Comparison of ENCODE assay signal across 7 mouse cellular contexts in genomic region chr11:74832503-74833143, GRCm38 (mm10). TPM values are rescaled to one million over a fixed set of nuclear protein-coding genes. Genes with fewer than 3 reads are reported as not detected.
DNase-seq lines count a peak whose midpoint lies in the region; ATAC-seq and TF ChIP-seq lines count a peak whose summit lies in the region.

No protein-coding gene starts in this region.

- peaks cover 81% of the 10 kb centered on the region for H3K4me1 ChIP-seq in G1E (ENCODE audit: insufficient read depth, low read depth, low read length)
- H3K4me1 ChIP-seq in forebrain, embryonic 11.5 days (replicated peaks; ENCODE audit: control insufficient read depth, insufficient read depth, low read length): peaks cover 23% of the 10 kb centered on the region
- H3K4me1 ChIP-seq in hindbrain, embryonic 12.5 days: peaks cover 61% of the 10 kb centered on the region

- intact Hi-C loops in left cerebral cortex, postnatal 36 days (cut with DNase I): loop anchor here (5.0 to 10.0 kb wide), 3 partner anchors 110 to 342 kb away; partner anchors contain the start of genes Ovca2 and Pafah1b1

- H3K4me3 ChIP-seq in G1E (ENCODE audit: low read depth, low read length): peak overlapping the region; percentile 93
- peak overlapping the region; percentile 88 for H3K4me3 ChIP-seq in forebrain, embryonic 11.5 days (ENCODE audit: low read depth, low read length)
- H3K4me3 ChIP-seq in hindbrain, embryonic 12.5 days: peak overlapping the region; percentile 95

- H3K4me2 ChIP-seq in forebrain, embryonic 11.5 days (ENCODE audit: low read depth, low read length, severe bottlenecking): peak overlapping the region; percentile 82
- H3K4me2 ChIP-seq in hindbrain, embryonic 12.5 days (replicated peaks): peak overlapping the region; percentile 81

- H3K9ac ChIP-seq in forebrain, embryonic 11.5 days (ENCODE audit: low read length): peak overlapping the region; percentile 52
- H3K9ac ChIP-seq in hindbrain, embryonic 12.5 days: peak overlapping the region; percentile 69

- peak overlapping the region; percentile 82 for H3K27ac ChIP-seq in forebrain, embryonic 11.5 days (ENCODE audit: low read depth, low read length)
- H3K27ac ChIP-seq in hindbrain, embryonic 12.5 days: peak overlapping the region; percentile 95

- WGBS in forebrain, embryonic 11.5 days: under 1% methylated on average over 26 of the region's 26 CpGs
- under 1% methylated on average over 26 of the region's 26 CpGs for WGBS in hindbrain, embryonic 12.5 days

- peaks cover 56% of the 10 kb centered on the region for H3K36me3 ChIP-seq in G1E (replicated peaks)
- H3K36me3 ChIP-seq in forebrain, embryonic 11.5 days (ENCODE audit: control insufficient read depth, insufficient read depth, low read length): no peaks in the 10 kb centered on the region; the same call in 1 of the 2 replicates
- peaks cover 5% of the 10 kb centered on the region; the same call in 1 of the 2 replicates for H3K36me3 ChIP-seq in hindbrain, embryonic 12.5 days

- TF ChIP-seq POLR2A in brain, embryonic 14.5 days (IDR thresholded peaks at IDR 0.05; ENCODE audit: borderline replicate concordance, extremely low read depth, insufficient read depth, insufficient read length, poor library complexity, severe bottlenecking): no peak

- no peaks in the 10 kb centered on the region for H3K27me3 ChIP-seq in G1E (ENCODE audit: insufficient read depth, low read length)
- H3K27me3 ChIP-seq in forebrain, embryonic 11.5 days (ENCODE audit: control insufficient read depth, insufficient read depth, low read length): no peaks in the 10 kb centered on the region
- no peaks in the 10 kb centered on the region for H3K27me3 ChIP-seq in hindbrain, embryonic 12.5 days

- TF ChIP-seq CTCF in G1E (IDR thresholded peaks at IDR 0.05; ENCODE audit: low read depth, low read length): no peak
- no peak for TF ChIP-seq CTCF in brain, embryonic 14.5 days (IDR thresholded peaks at IDR 0.05; ENCODE audit: borderline replicate concordance, extremely low read depth, insufficient read depth, insufficient read length)

- ATAC-seq in G1E (ENCODE audit: extremely low read depth, insufficient number of reproducible peaks, low FRiP score, poor library complexity, severe bottlenecking): no peak
- ATAC-seq in forebrain, embryonic 11.5 days (replicated peaks; ENCODE audit: low FRiP score): no peak; the same call in 1 of the 2 replicates
- no peak for ATAC-seq in hindbrain, embryonic 12.5 days (ENCODE audit: low FRiP score)
- ATAC-seq in megakaryocyte-erythroid progenitor cell, adult 5-6 weeks (replicated peaks; ENCODE audit: low FRiP score, low TSS enrichment, poor library complexity, severe bottlenecking): 0 out of 2 replicates have a peak, but pooled peaks have one; percentile 4

- no peaks in the 10 kb centered on the region for H3K9me3 ChIP-seq in G1E (replicated peaks)
- H3K9me3 ChIP-seq in forebrain, embryonic 11.5 days (ENCODE audit: control insufficient read depth, low read length): no peaks in the 10 kb centered on the region
- no peaks in the 10 kb centered on the region for H3K9me3 ChIP-seq in hindbrain, embryonic 12.5 days (replicated peaks)

- DNase-seq in G1E (ENCODE audit: low spot score): peak; percentile 64
- DNase-seq in brain, embryonic 14.5 days (ENCODE audit: low read depth): peak; percentile 85
- DNase-seq in forebrain, embryonic 11.5 days (ENCODE audit: low spot score): peak; percentile 82
- peak; percentile 52 to 68 for DNase-seq in left cerebral cortex, postnatal 36 days (ENCODE audit: low spot score in 2 of 2)
- peak; percentile 54 for DNase-seq in right cerebral cortex, postnatal 14 days

RNA-seq across cellular contexts. Expression of gene Mnt, which starts 1.9 kb away (rescaled TPM):
- total RNA-seq in G1E (2014; fragmentation: Nextera tagmentation) (19.6 and 28.1 TPM in 2 replicates), G1E (2017) (3.0 and 4.6 TPM in 2 replicates)
- polyA plus RNA-seq in G1E (2012): 117 and 145 TPM in 2 replicates
- polyA plus RNA-seq in brain, embryonic 14.5 days (2012; rRNA removed): 21.5 and 33.4 TPM in 2 replicates
- polyA plus RNA-seq in forebrain, embryonic 11.5 days (2014; fragmentation: Nextera tagmentation; extraction: Ambion mirVana): 5.8 and 6.0 TPM in 2 replicates
- 8.3 and 8.4 TPM in 2 replicates for polyA plus RNA-seq in hindbrain, embryonic 12.5 days (2016; fragmentation: Nextera tagmentation; extraction: Ambion mirVana)
- 10 to 100 TPM; 31.5 to 31.7 TPM for total RNA-seq in left cerebral cortex, postnatal 36 days (2021)
- total RNA-seq in megakaryocyte-erythroid progenitor cell, adult 5-6 weeks (2014; fragmentation: Nextera tagmentation): 9.1 and 17.1 TPM in 2 replicates
- total RNA-seq in megakaryocyte-erythroid progenitor cell, adult 5-6 weeks (2017): 2.6 and 3.6 TPM in 2 replicates
